Mouse (Mus musculus) testis, adult 2 months (tissue): ENCODE results near the gene Tbca. TPM values are rescaled to one million over a fixed set of nuclear protein-coding genes. Genes with fewer than 3 reads are reported as not detected.

ENCODE experiments used
- H3K27ac ChIP-seq: fragments of 200-500 bp; 2 replicates; pipeline ENCODE4 v1.5.1; 2012; ENCODE audit warnings: low read depth, low read length; ENCODE audit not compliant: control insufficient read depth, insufficient read depth
- H3K27me3 ChIP-seq: fragments of 200-500 bp; 2 replicates; pipeline ENCODE4 v1.6.1; 2012; ENCODE audit warnings: mild to moderate bottlenecking, low read length, moderate library complexity; ENCODE audit not compliant: control insufficient read depth, insufficient read depth
- H3K36me3 ChIP-seq: fragments of 200-500 bp; 2 replicates; pipeline ENCODE4 v1.6.1; 2012; ENCODE audit warnings: mild to moderate bottlenecking, low read length; ENCODE audit not compliant: control insufficient read depth, insufficient read depth
- H3K4me1 ChIP-seq: fragments of 200-500 bp; 2 replicates; pipeline ENCODE4 v1.6.1; 2012; ENCODE audit warnings: low read length; ENCODE audit not compliant: control insufficient read depth, insufficient read depth
- H3K4me3 ChIP-seq: fragments of 200-500 bp; 2 replicates; pipeline ENCODE4 v1.5.1; 2012; ENCODE audit warnings: low read depth, mild to moderate bottlenecking, low read length, moderate library complexity, mixed read lengths; ENCODE audit not compliant: control insufficient read depth
- CTCF ChIP-seq: fragments of 200-500 bp; IDR thresholded peaks from 2 replicates; pipeline ENCODE4 v1.5.1; 2012; ENCODE audit warnings: low read depth, mild to moderate bottlenecking, inconsistent platforms, low read length, moderate library complexity; ENCODE audit not compliant: control insufficient read depth, insufficient read depth, insufficient replicate concordance
- POLR2A ChIP-seq: fragments of 200-500 bp; IDR thresholded peaks from 2 replicates; pipeline ENCODE4 v1.6.1; 2012; ENCODE audit warnings: low read depth, mild to moderate bottlenecking, inconsistent platforms, low read length, moderate library complexity; ENCODE audit not compliant: control insufficient read depth
- polyA plus RNA-seq: library from polyadenylated mRNA; depleted of rRNA; stranded (reverse); fragments of >200 nt; gene quantifications from 2 replicates; pipeline ENCODE4 v1.2.3, GENCODE M21; 2012; rRNA removed

The Tbca gene
- 42.9 and 54.3 TPM in 2 replicates for polyA plus RNA-seq

DNA sequence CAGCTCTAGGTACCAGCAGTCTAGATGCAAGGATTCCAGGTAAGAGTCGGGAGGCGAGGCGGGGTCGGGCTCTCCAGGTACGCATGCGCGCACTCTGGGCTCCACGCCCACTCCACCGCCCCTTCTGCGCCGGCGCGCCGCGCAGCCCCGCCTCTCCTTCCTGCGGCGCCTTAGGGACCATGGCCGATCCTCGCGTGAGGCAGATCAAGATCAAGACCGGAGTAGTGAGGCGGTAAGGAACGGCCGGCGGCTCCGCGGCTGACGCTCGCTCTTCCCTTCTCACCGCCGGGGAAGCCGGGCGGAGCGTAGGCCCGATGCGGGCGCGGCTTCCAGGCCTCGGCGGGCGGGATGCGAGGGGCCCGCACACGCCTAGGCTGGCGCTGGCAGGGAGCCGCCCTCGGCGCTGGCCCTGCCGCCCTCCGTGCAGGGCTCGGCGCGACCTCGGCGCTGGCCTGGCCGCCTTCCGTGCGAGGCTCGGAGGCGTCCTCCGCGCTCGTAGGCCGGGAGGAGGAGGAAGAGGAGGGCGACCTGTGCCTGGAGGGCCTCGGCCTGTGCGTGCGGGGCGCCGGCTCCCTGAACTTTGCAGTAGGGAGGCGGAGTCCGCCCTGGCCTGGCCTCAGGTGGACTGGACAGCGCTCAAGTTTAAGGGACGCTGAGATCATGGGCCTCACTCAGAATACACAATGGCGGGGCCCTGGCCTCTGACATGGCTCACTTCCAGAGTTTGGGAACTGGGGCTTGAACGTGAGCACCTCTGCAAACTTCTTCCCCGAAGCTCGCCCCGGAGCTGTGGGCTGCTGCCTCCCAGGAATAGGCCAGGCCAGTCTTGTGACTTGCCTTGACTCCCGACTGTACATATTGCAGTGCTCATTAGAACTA is at the start of gene Tbca:
Gene Tbca (plus strand): TSS at position 140 of the 879 bp plus-strand sequence.
- Histone ChIP-seq H3K36me3 (no peaks in the 10 kb centered on the region), H3K27ac (peak within 1 kb of the TSS; percentile 62), H3K4me1 (peaks cover 2% of the 10 kb centered on the region), H3K4me3 (peak within 1 kb of the TSS; percentile 93), H3K27me3 (no peaks in the 10 kb centered on the region)
- TF ChIP-seq POLR2A (peak; percentile 92), CTCF (no peak)

DNA sequence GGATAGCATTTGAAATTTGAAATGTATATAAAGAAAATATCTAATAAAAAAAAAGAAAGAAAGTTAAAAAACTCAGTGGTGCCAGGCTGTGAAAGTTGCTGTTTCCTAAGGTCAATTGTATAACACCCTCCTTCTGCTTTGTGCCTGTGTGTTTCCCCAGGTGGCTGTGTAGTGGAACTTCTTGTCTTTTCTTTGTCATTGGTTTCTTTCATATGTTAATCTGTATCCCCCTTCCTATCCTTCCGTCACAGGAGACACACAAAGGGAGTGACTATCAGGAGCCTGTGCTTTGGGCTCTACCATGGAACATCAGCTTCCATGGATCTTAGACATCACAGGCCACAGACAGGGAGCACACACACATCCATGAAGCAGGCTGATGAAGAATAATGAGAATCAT is 43.5 kb upstream of the Tbca start:
- no peaks in the 10 kb centered on the region for H3K27me3 ChIP-seq
- H3K36me3 ChIP-seq, result no peaks in the 10 kb centered on the region
- TF ChIP-seq POLR2A (no peak), CTCF (no peak)
- H3K4me1 ChIP-seq, result no peaks in the 10 kb centered on the region
- H3K4me3 ChIP-seq, result no peak overlapping the region
- no peak overlapping the region for H3K27ac ChIP-seq

DNA sequence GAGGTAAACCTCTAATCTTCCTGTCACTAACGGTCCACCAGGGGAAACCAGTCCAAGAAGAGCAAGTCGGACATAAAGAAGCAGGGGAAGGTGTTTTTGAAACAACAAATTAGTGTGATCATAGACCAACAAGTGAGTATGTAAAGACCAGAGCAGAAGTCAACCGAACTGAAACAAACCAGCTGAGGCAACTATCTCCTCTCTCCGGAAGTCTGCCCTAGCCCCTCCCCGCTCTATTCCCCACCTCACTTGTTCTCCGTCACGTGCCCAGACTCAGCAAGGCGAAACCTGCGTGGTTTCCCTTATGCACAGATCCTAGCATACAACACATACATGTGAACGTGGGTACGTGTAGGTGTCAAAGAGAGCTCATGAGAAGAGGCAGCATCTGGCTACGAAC is 22.9 kb upstream of the Tbca start:
- no peaks in the 10 kb centered on the region for H3K27me3 ChIP-seq
- H3K4me3 ChIP-seq, result peak overlapping the region; percentile 53
- H3K36me3 ChIP-seq, result no peaks in the 10 kb centered on the region
- peaks cover 3% of the 10 kb centered on the region; the same call in 1 of the 2 replicates for H3K4me1 ChIP-seq
- TF ChIP-seq CTCF (no peak), POLR2A (peak; percentile 27; the same call in 1 of the 2 replicates)
- no peak overlapping the region for H3K27ac ChIP-seq

DNA sequence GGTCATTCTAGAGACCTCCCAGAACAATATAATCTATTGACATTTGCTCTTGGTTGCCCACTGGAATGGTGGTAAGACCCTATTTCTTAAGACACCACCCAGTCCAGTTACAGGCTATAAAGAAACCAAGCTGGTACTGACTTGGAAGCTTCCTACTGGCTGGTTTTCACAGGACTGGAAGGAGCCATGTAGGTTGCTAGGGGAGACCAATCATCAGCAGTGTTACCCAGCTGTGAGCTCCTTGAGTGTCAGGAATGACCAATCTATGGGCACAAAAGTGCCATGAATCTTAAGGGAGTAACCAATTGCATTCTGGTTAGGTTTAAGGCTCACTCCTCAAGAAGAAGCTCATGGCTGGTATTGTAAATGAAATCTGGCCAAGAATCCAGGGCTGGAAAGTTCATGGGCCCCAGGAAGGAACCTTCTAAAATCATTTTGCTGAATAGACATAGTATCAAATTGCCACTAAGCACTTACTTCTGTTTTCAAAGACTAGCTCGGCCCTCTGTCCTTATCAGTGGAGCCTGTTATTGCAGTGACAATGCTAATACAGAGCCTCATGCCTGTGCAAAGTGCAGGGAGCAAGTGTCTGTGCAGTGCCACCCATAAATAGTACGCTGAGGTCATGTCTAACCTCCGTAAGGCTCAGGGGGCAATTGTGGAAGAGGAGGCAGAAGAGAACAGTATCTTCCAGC is 20.1 kb upstream of the Tbca start:
- no peaks in the 10 kb centered on the region for H3K27me3 ChIP-seq
- H3K36me3 ChIP-seq, result no peaks in the 10 kb centered on the region
- peaks cover 3% of the 10 kb centered on the region; the same call in 1 of the 2 replicates for H3K4me1 ChIP-seq
- no peak overlapping the region for H3K4me3 ChIP-seq
- TF ChIP-seq CTCF (no peak), POLR2A (no peak)
- no peak overlapping the region for H3K27ac ChIP-seq

DNA sequence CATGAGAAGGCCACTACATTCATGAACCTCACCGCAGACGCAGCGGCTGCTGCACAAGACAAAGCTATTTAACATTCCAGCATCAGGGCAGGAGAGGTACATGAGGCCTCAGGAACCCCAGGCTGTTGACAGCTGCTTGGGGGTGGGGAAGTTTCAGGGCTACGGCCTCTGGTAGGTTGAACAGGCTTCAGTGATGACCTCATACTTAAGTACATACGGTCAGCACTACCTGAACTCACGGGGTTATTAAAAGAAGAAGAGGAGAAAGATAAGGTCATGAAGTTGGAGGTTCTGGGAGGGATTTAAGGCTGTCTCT is 19.6 kb upstream of the Tbca start:
- Histone ChIP-seq H3K36me3 (no peaks in the 10 kb centered on the region), H3K4me1 (peaks cover 3% of the 10 kb centered on the region; the same call in 1 of the 2 replicates), H3K27me3 (no peaks in the 10 kb centered on the region), H3K27ac (no peak overlapping the region), H3K4me3 (no peak overlapping the region)
- TF ChIP-seq POLR2A (no peak), CTCF (no peak)

DNA sequence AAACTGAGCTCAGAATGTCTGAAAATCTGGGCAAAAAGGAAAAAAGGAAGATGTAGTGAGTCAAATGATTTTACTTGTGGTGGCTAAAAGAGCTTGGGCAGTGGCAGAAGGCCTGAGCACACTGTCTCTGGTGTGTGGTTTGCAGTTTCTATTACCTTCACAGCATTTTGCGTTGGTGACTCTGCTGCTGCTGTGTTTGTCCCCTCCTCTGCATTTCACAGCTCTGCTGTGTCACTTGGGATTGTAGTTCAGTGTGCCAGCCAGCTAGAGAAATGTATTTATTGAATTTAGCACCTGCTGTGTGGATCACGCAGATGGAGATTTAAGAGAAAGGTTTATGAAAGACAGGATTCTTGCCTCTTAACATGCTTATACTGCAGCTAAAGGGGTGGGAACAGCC is 1.8 kb upstream of the Tbca start:
- Histone ChIP-seq H3K4me1 (peaks cover 2% of the 10 kb centered on the region), H3K36me3 (no peaks in the 10 kb centered on the region), H3K27me3 (no peaks in the 10 kb centered on the region), H3K27ac (no peak overlapping the region), H3K4me3 (no peak overlapping the region)
- TF ChIP-seq POLR2A (no peak), CTCF (no peak)

DNA sequence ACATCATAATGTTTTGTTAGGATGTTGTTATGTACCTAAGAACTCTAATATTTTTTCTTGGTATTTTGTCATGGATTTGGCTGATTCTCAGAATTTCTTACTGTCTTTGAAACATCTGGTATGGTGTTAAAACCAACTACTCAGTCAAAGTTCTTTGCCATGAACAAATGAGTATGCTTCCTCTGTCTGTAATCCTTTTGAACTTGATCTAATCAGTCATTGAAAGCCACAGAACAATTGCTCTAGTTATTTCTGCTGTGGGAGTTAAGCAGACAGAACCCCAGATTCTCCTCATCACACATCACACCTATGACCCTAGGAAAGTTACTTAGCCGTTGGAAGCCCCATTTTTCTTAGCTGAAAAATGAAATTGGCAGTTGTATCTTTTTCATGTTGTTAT is 6.0 kb downstream of the Tbca start:
- Histone ChIP-seq H3K4me3 (no peak overlapping the region), H3K36me3 (no peaks in the 10 kb centered on the region), H3K27me3 (no peaks in the 10 kb centered on the region), H3K27ac (no peak overlapping the region), H3K4me1 (peaks cover 2% of the 10 kb centered on the region; the same call in 1 of the 2 replicates)
- no peak for TF ChIP-seq CTCF
- TF ChIP-seq POLR2A, result no peak
